Mouse (Mus musculus): ENCODE measurements around the gene Fam213a. TPM values are rescaled to one million over a fixed set of nuclear protein-coding genes. Genes with fewer than 3 reads are reported as not detected.

The Fam213a gene
- polyA plus RNA-seq, 1 experiment from 2014 or later: 44.7 TPM

DNA sequence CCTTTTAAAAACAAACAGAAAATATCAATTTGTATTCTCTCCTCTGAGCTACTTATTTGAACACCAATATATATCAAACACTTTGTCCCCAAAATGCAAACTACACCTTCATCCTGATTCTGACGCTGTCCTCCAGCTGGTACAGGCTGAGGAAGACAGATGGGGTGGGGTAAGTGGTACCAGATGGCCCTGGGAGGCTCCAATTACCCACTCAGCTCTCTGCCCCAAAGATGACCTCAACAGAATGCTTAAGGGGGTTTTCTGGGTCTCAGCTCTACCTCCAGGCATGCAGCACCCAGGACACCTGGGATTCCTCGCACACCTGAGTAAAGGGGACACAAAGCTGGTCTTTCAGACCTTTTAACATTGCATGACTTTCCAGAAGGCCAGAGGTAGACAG, 60.9 kb downstream of the Fam213a start:
- ATAC-seq (ENCODE audit: low FRiP score): no peak
- DNase-seq (ENCODE audit: low spot score, missing footprints): no peak
- Histone ChIP-seq H3K4me1 (ENCODE audit: control insufficient read depth, insufficient read depth, low read length) (peaks cover 37% of the 10 kb centered on the region), H3K9me3 (ENCODE audit: control insufficient read depth, low read length) (no peaks in the 10 kb centered on the region), H3K4me3 (ENCODE audit: low read depth, low read length) (no peak overlapping the region), H3K9ac (ENCODE audit: low read length) (no peak overlapping the region), H3K27ac (ENCODE audit: low read depth, low read length) (no peak overlapping the region), H3K36me3 (ENCODE audit: control insufficient read depth, insufficient read depth, low read length) (peaks cover under 1% of the 10 kb centered on the region; the same call in 1 of the 2 replicates), H3K27me3 (ENCODE audit: control insufficient read depth, insufficient read depth, low read length) (no peaks in the 10 kb centered on the region), H3K4me2 (no peak overlapping the region)
- WGBS: 65% methylated on average over 2 of the region's 2 CpGs

- H3K4me1 ChIP-seq (ENCODE audit: control insufficient read depth, insufficient read depth, low read length): peaks cover 32% of the 10 kb centered on the region
- WGBS: 88% methylated on average over 3 of the region's 3 CpGs
- DNase-seq (ENCODE audit: low spot score, missing footprints): no peak
- no peak for ATAC-seq (ENCODE audit: low FRiP score)
- H3K4me3 ChIP-seq (ENCODE audit: low read depth, low read length): no peak overlapping the region
- H3K27ac ChIP-seq (ENCODE audit: low read depth, low read length): no peak overlapping the region
- no peak overlapping the region for H3K9ac ChIP-seq (ENCODE audit: low read length)
- H3K27me3 ChIP-seq (ENCODE audit: control insufficient read depth, insufficient read depth, low read length): no peaks in the 10 kb centered on the region
- H3K36me3 ChIP-seq (ENCODE audit: control insufficient read depth, insufficient read depth, low read length): peaks cover 2% of the 10 kb centered on the region; the same call in 1 of the 2 replicates
- no peaks in the 10 kb centered on the region for H3K9me3 ChIP-seq (ENCODE audit: control insufficient read depth, low read length)
- H3K4me2 ChIP-seq: no peak overlapping the region
These were observed 61.3 kb downstream of the Fam213a start for GRCm38 (mm10) chr14:40952301-40952700.

- ATAC-seq (ENCODE audit: low FRiP score) (no peak), DNase-seq (ENCODE audit: low spot score, missing footprints) (no peak)
- H3K27ac ChIP-seq (ENCODE audit: low read depth, low read length): no peak overlapping the region
- peaks cover 7% of the 10 kb centered on the region for H3K36me3 ChIP-seq (ENCODE audit: control insufficient read depth, insufficient read depth, low read length)
- 84% methylated on average over 7 of the region's 7 CpGs for WGBS
- no peaks in the 10 kb centered on the region for H3K27me3 ChIP-seq (ENCODE audit: control insufficient read depth, insufficient read depth, low read length)
- H3K4me1 ChIP-seq (ENCODE audit: control insufficient read depth, insufficient read depth, low read length): peaks cover 11% of the 10 kb centered on the region
- no peak overlapping the region for H3K4me3 ChIP-seq (ENCODE audit: low read depth, low read length)
- H3K4me2 ChIP-seq: no peak overlapping the region
- no peaks in the 10 kb centered on the region; the same call in 1 of the 2 replicates for H3K9me3 ChIP-seq (ENCODE audit: control insufficient read depth, low read length)
- no peak overlapping the region for H3K9ac ChIP-seq (ENCODE audit: low read length)
These were observed 63.6 kb downstream of the Fam213a start for GRCm38 (mm10) chr14:40949730-40950614.

- Histone ChIP-seq H3K27ac (ENCODE audit: low read depth, low read length) (no peak overlapping the region), H3K9me3 (ENCODE audit: control insufficient read depth, low read length) (no peaks in the 10 kb centered on the region; the same call in 1 of the 2 replicates), H3K4me2 (no peak overlapping the region), H3K9ac (ENCODE audit: low read length) (no peak overlapping the region), H3K36me3 (ENCODE audit: control insufficient read depth, insufficient read depth, low read length) (peaks cover 7% of the 10 kb centered on the region), H3K27me3 (ENCODE audit: control insufficient read depth, insufficient read depth, low read length) (no peaks in the 10 kb centered on the region), H3K4me1 (ENCODE audit: control insufficient read depth, insufficient read depth, low read length) (peaks cover 2% of the 10 kb centered on the region; the same call in 1 of the 2 replicates), H3K4me3 (ENCODE audit: low read depth, low read length) (no peak overlapping the region)
- ATAC-seq (ENCODE audit: low FRiP score): no peak
- 41% methylated on average over 3 of the region's 3 CpGs for WGBS
- no peak for DNase-seq (ENCODE audit: low spot score, missing footprints)
These were observed 64.5 kb downstream of the Fam213a start for GRCm38 (mm10) chr14:40949047-40949446.

DNA sequence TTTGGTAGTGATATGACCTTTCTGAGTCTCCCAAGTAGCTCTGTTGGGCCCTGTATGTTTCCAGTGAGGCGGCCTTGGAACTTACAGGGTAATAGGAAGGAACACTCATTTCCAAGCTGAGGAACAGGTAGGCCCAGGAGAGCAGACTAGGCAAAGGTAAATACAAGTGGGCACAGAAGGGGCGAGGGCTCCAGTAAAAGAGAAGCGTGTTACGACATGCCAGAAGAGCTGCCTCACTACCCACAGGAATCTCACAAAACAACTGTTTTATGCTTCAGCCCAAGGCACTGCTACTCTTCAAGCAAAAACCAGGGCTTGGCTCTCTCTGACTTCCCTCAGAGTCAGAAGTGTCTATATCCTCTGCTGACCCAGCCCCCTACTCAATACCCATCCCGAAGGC, 65.1 kb downstream of the Fam213a start:
- 90% methylated on average over 5 of the region's 5 CpGs for WGBS
- no peak for DNase-seq (ENCODE audit: low spot score, missing footprints)
- no peak for ATAC-seq (ENCODE audit: low FRiP score)
- H3K27ac ChIP-seq (ENCODE audit: low read depth, low read length): no peak overlapping the region
- no peak overlapping the region for H3K4me3 ChIP-seq (ENCODE audit: low read depth, low read length)
- H3K4me2 ChIP-seq: no peak overlapping the region
- H3K9me3 ChIP-seq (ENCODE audit: control insufficient read depth, low read length): no peaks in the 10 kb centered on the region; the same call in 1 of the 2 replicates
- H3K36me3 ChIP-seq (ENCODE audit: control insufficient read depth, insufficient read depth, low read length): peaks cover 7% of the 10 kb centered on the region
- H3K4me1 ChIP-seq (ENCODE audit: control insufficient read depth, insufficient read depth, low read length): no peaks in the 10 kb centered on the region
- no peaks in the 10 kb centered on the region for H3K27me3 ChIP-seq (ENCODE audit: control insufficient read depth, insufficient read depth, low read length)
- H3K9ac ChIP-seq (ENCODE audit: low read length): no peak overlapping the region

DNA sequence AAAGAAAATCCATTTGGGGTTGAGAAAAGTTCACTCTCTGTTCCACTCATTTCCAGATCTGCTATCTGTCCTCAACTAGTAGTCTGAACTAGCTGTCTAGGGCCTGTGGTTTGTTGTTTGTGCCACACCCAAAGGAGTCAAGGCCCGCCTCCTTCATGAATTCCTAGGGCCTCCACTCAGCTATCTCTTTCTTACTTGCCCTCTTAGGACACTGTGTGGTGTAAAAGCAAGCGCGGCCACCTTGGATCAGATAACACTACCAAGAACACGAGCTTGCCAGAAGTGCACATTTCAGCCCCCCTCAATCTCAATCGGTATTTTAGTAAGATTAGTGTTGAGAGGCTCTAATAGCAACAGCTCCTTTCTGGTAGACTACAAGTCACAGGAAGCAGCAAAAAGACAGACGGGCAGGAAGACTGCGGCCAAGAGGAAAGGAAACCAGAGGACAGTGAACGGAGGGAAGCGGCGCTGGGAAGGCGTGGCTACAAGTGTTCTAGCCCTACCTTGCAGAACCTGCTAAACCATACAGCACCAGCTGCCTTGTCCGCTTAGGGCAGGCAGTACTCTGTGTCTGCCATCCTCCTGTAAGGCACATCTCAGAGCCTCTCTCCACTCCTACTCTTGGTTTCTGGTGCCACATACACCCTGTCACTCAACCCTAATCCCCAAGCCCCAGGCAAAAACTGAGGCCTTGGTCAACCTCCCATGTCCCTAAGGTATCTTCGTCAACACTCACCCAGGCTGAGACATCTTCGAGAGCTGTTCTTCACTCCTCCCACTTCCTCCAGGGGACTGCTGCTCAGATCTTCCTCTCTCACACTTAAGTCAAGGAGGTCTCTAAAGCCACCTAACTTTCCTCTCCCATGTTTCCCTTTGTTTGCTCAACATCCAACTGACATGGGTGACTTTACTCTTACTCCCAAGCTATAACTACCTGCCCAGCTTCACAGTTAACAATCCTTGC, 65.9 kb downstream of the Fam213a start:
- Histone ChIP-seq H3K9me3 (ENCODE audit: control insufficient read depth, low read length) (no peaks in the 10 kb centered on the region; the same call in 1 of the 2 replicates), H3K4me2 (no peak overlapping the region), H3K4me3 (ENCODE audit: low read depth, low read length) (no peak overlapping the region), H3K9ac (ENCODE audit: low read length) (no peak overlapping the region), H3K36me3 (ENCODE audit: control insufficient read depth, insufficient read depth, low read length) (peaks cover 7% of the 10 kb centered on the region), H3K4me1 (ENCODE audit: control insufficient read depth, insufficient read depth, low read length) (no peaks in the 10 kb centered on the region), H3K27ac (ENCODE audit: low read depth, low read length) (no peak overlapping the region), H3K27me3 (ENCODE audit: control insufficient read depth, insufficient read depth, low read length) (no peaks in the 10 kb centered on the region)
- ATAC-seq (ENCODE audit: low FRiP score): no peak
- no peak for DNase-seq (ENCODE audit: low spot score, missing footprints)
- 83% methylated on average over 14 of the region's 14 CpGs for WGBS

DNA sequence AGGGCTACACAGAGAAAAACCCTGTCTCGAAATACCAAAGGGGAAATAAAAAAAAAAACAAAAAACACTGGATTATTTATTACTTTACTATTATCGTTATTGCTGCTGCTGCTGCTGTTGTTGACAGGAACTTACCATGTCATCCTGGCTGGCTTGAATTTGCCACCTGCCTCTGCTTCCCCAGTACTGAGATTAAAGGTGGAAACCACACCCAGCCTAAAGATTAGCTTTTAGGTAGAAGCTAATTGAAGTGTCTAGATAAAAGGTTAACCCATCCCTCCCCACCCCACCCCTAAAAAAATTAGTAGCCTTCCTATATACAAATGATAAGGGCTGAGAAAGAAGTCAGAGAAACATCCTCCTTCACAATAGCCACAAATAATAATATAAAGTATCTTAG, 69.8 kb downstream of the Fam213a start:
- no peak for DNase-seq (ENCODE audit: low spot score, missing footprints)
- ATAC-seq (ENCODE audit: low FRiP score): no peak
- H3K4me2 ChIP-seq: no peak overlapping the region
- no peak overlapping the region for H3K27ac ChIP-seq (ENCODE audit: low read depth, low read length)
- H3K9me3 ChIP-seq (ENCODE audit: control insufficient read depth, low read length): no peaks in the 10 kb centered on the region; the same call in 1 of the 2 replicates
- no peaks in the 10 kb centered on the region for H3K4me1 ChIP-seq (ENCODE audit: control insufficient read depth, insufficient read depth, low read length)
- H3K9ac ChIP-seq (ENCODE audit: low read length): no peak overlapping the region
- H3K36me3 ChIP-seq (ENCODE audit: control insufficient read depth, insufficient read depth, low read length): peaks cover 7% of the 10 kb centered on the region
- WGBS: 90% methylated on average over 2 of the region's 2 CpGs
- no peaks in the 10 kb centered on the region for H3K27me3 ChIP-seq (ENCODE audit: control insufficient read depth, insufficient read depth, low read length)
- H3K4me3 ChIP-seq (ENCODE audit: low read depth, low read length): no peak overlapping the region
